In genomic region chr14:122920011-122920410, GRCm38 (mm10) we compare ENCODE assay signal across 15 mouse cellular contexts.
"Had no signal": no experiment of that assay in that cellular context is flagged by ENCODE, and none has a peak within 500 bp of the region (broad histone marks: within the 10 kb centered on the region; RNA-seq: fewer than 3 reads in every experiment).

No protein-coding gene starts in this region.

- ATAC-seq: lung, postnatal 0 days; midbrain, embryonic 13.5 days had no signal

- DNase-seq: kidney, adult 8-10 months; kidney, postnatal 4 days; lung, adult 2 months; lung, postnatal 36 days; retina, postnatal 1 day; right cerebral cortex, postnatal 4 days; thymus, postnatal 4 days had no signal

- H3K4me1 ChIP-seq: limb, embryonic 10.5 days; liver, embryonic 15.5 days; midbrain, embryonic 13.5 days; neural tube, embryonic 12.5 days had no signal

- H3K27me3 ChIP-seq: liver, embryonic 15.5 days; midbrain, embryonic 13.5 days; neural tube, embryonic 12.5 days had no signal

- H3K36me3 ChIP-seq: liver, embryonic 15.5 days had no signal

- H3K9ac ChIP-seq: liver, embryonic 15.5 days; midbrain, embryonic 13.5 days; neural tube, embryonic 12.5 days had no signal

- H3K4me3 ChIP-seq: layer of hippocampus, adult 2 months; limb, embryonic 10.5 days; liver, embryonic 15.5 days; midbrain, embryonic 13.5 days; myocyte; neural tube, embryonic 12.5 days had no signal

- H3K9me3 ChIP-seq: limb, embryonic 10.5 days; liver, embryonic 15.5 days; midbrain, embryonic 13.5 days; neural tube, embryonic 12.5 days had no signal

- H3K4me2 ChIP-seq: liver, embryonic 11.5 days; liver, embryonic 15.5 days; midbrain, embryonic 13.5 days; neural tube, embryonic 12.5 days had no signal

- H3K27ac ChIP-seq: layer of hippocampus, adult 2 months; limb, embryonic 10.5 days; liver, embryonic 15.5 days; midbrain, embryonic 13.5 days; neural tube, embryonic 12.5 days had no signal
